17 mouse cellular contexts compared by ENCODE assay signal in the genomic region with DNA sequence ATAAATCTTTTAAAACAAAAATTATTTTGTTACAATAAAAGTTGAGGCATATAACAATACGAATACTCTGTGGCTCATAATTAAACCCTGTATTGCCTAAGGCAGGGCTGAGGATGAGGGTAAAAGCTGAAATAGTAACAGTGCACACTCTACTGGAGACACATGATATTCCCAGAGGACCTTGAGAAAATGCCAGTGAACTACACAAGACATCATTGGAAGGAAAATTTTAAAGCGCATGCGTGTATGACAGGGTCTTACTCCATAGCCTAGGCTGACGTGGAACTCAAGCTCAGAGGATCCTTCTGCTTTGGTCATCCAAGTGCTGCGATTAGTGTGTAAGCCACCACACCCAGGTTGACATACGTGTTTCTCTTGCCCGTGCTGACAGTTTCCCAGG. TPM values are rescaled to one million over a fixed set of nuclear protein-coding genes. Genes with fewer than 3 reads are reported as not detected.
DNase-seq lines count a peak whose midpoint lies in the region; ATAC-seq lines count a peak whose summit lies in the region.
"Had no signal": no experiment of that assay in that cellular context is flagged by ENCODE, and none has a peak within 500 bp of the region (broad histone marks: within the 10 kb centered on the region; RNA-seq: fewer than 3 reads in every experiment).

No protein-coding gene starts in this region.

- no peak overlapping the region for H3K4me3 ChIP-seq in kidney, embryonic 14.5 days (ENCODE audit: low read length)
- no peak overlapping the region for H3K4me3 ChIP-seq in midbrain, embryonic 11.5 days (ENCODE audit: low read depth, low read length)
- no peak overlapping the region for H3K4me3 ChIP-seq in midbrain, embryonic 15.5 days
- H3K4me3 ChIP-seq: erythroblast, embryonic 14.5 days; liver, embryonic 15.5 days; midbrain, embryonic 12.5 days had no signal

- H3K36me3 ChIP-seq in kidney, embryonic 14.5 days (ENCODE audit: control insufficient read depth, insufficient read depth, low read length), result peaks cover 92% of the 10 kb centered on the region
- H3K36me3 ChIP-seq in midbrain, embryonic 11.5 days (ENCODE audit: control insufficient read depth, insufficient read depth, low read length), result peaks cover 15% of the 10 kb centered on the region; the same call in 1 of the 2 replicates
- peaks cover 59% of the 10 kb centered on the region for H3K36me3 ChIP-seq in midbrain, embryonic 15.5 days (replicated peaks)

- H3K27me3 ChIP-seq in kidney, embryonic 14.5 days (ENCODE audit: control insufficient read depth, insufficient read depth, low read length), result no peaks in the 10 kb centered on the region
- no peaks in the 10 kb centered on the region for H3K27me3 ChIP-seq in midbrain, embryonic 11.5 days (ENCODE audit: control insufficient read depth, insufficient read depth, low read length)
- no peaks in the 10 kb centered on the region for H3K27me3 ChIP-seq in midbrain, embryonic 15.5 days (replicated peaks)
- H3K27me3 ChIP-seq: liver, embryonic 15.5 days; midbrain, embryonic 12.5 days had no signal

- no peak overlapping the region for H3K9ac ChIP-seq in kidney, embryonic 14.5 days (ENCODE audit: low read depth, low read length)
- no peak overlapping the region for H3K9ac ChIP-seq in midbrain, embryonic 11.5 days (ENCODE audit: low read length)
- no peak overlapping the region for H3K9ac ChIP-seq in midbrain, embryonic 15.5 days
- H3K9ac ChIP-seq: forebrain, postnatal 0 days; liver, embryonic 15.5 days; midbrain, embryonic 12.5 days had no signal

- peak; percentile 17 for DNase-seq in adrenal gland, postnatal 10 days
- no peak for DNase-seq in adrenal gland, adult 8-10 months
- peak; percentile 44 for DNase-seq in kidney, adult 9 months
- DNase-seq in midbrain, embryonic 11.5 days (ENCODE audit: low spot score, missing footprints), result peak; percentile 39
- DNase-seq in ovary, postnatal 36 days (ENCODE audit: low spot score), result no peak
- no peak for DNase-seq in frontal cortex, postnatal 10 days (ENCODE audit: low spot score in 2 of 2)
- DNase-seq: forebrain, postnatal 0 days; heart, postnatal 4 days; retina, postnatal 1 day had no signal

- H3K4me2 ChIP-seq in kidney, embryonic 14.5 days (replicated peaks; ENCODE audit: low read depth, low read length), result no peak overlapping the region
- no peak overlapping the region for H3K4me2 ChIP-seq in midbrain, embryonic 11.5 days
- no peak overlapping the region for H3K4me2 ChIP-seq in midbrain, embryonic 15.5 days
- H3K4me2 ChIP-seq: liver, embryonic 15.5 days; midbrain, embryonic 12.5 days had no signal

- no peaks in the 10 kb centered on the region for H3K9me3 ChIP-seq in kidney, embryonic 14.5 days (ENCODE audit: control insufficient read depth, low read length)
- no peaks in the 10 kb centered on the region for H3K9me3 ChIP-seq in midbrain, embryonic 11.5 days (ENCODE audit: control insufficient read depth, low read length)
- no peaks in the 10 kb centered on the region for H3K9me3 ChIP-seq in midbrain, embryonic 15.5 days
- H3K9me3 ChIP-seq: G1E; liver, embryonic 15.5 days; midbrain, embryonic 12.5 days had no signal

- WGBS in kidney, embryonic 14.5 days, result 92% methylated on average over 7 of the region's 7 CpGs
- 94% methylated on average over 7 of the region's 7 CpGs for WGBS in midbrain, embryonic 11.5 days
- 96% methylated on average over 7 of the region's 7 CpGs for WGBS in midbrain, embryonic 15.5 days

- ATAC-seq in kidney, embryonic 14.5 days (ENCODE audit: low FRiP score, low TSS enrichment), result no peak
- no peak for ATAC-seq in midbrain, embryonic 11.5 days (ENCODE audit: low FRiP score)
- no peak for ATAC-seq in midbrain, embryonic 15.5 days (replicated peaks)
- ATAC-seq: forebrain, postnatal 0 days had no signal

- no peaks in the 10 kb centered on the region for H3K4me1 ChIP-seq in kidney, embryonic 14.5 days (ENCODE audit: control insufficient read depth, insufficient read depth, low read length)
- no peaks in the 10 kb centered on the region for H3K4me1 ChIP-seq in midbrain, embryonic 11.5 days (ENCODE audit: control insufficient read depth, insufficient read depth, low read length)
- no peaks in the 10 kb centered on the region for H3K4me1 ChIP-seq in midbrain, embryonic 15.5 days
- H3K4me1 ChIP-seq: liver, embryonic 15.5 days; midbrain, embryonic 12.5 days had no signal

- no peak overlapping the region for H3K27ac ChIP-seq in kidney, embryonic 14.5 days (ENCODE audit: low read depth, low read length)
- H3K27ac ChIP-seq in midbrain, embryonic 11.5 days (ENCODE audit: low read depth, low read length), result no peak overlapping the region
- no peak overlapping the region for H3K27ac ChIP-seq in midbrain, embryonic 15.5 days
- H3K27ac ChIP-seq: liver, embryonic 15.5 days; midbrain, embryonic 12.5 days had no signal

RNA-seq across cellular contexts. Expression of gene Phldb1, which starts 13.5 kb away (rescaled TPM):
- total RNA-seq in adrenal gland, postnatal 10 days (2021), result 10 to 100 TPM; 54.5 to 63.9 TPM
- total RNA-seq in adrenal gland, adult 8-10 months (2022), result 10 to 100 TPM; 31.7 to 64.7 (median 48.5) TPM
- 24.9 and 28.7 TPM in 2 replicates for polyA plus RNA-seq in kidney, embryonic 14.5 days (2014; fragmentation: Nextera tagmentation; extraction: Ambion mirVana)
- 28.8 and 32.8 TPM in 2 replicates for polyA plus RNA-seq in midbrain, embryonic 11.5 days (2014; fragmentation: Nextera tagmentation; extraction: Ambion mirVana)
- 56.5 and 58.9 TPM in 2 replicates for polyA plus RNA-seq in midbrain, embryonic 15.5 days (2015; fragmentation: Nextera tagmentation; extraction: Ambion mirVana)

RNA-seq across cellular contexts. Expression of gene Arcn1, which starts 19.2 kb away (rescaled TPM):
- 100 to 1,000 TPM; 138 to 150 TPM for total RNA-seq in adrenal gland, postnatal 10 days (2021)
- 100 to 1,000 TPM; 172 to 185 (median 176) TPM for total RNA-seq in adrenal gland, adult 8-10 months (2022)
- 116 and 219 TPM in 2 replicates for polyA plus RNA-seq in kidney, embryonic 14.5 days (2014; fragmentation: Nextera tagmentation; extraction: Ambion mirVana)
- 191 and 213 TPM in 2 replicates for polyA plus RNA-seq in midbrain, embryonic 11.5 days (2014; fragmentation: Nextera tagmentation; extraction: Ambion mirVana)
- 134 and 136 TPM in 2 replicates for polyA plus RNA-seq in midbrain, embryonic 15.5 days (2015; fragmentation: Nextera tagmentation; extraction: Ambion mirVana)

RNA-seq across cellular contexts. Expression of gene Ift46, which starts 19.2 kb away (rescaled TPM):
- total RNA-seq in adrenal gland, postnatal 10 days (2021), result 10 to 100 TPM; 73.0 to 87.7 TPM
- 100 to 1,000 TPM in 2 of 4 experiments, 10 to 100 TPM in 2; 77.7 to 116 (median 99.6) TPM for total RNA-seq in adrenal gland, adult 8-10 months (2022)
- polyA plus RNA-seq in kidney, embryonic 14.5 days (2014; fragmentation: Nextera tagmentation; extraction: Ambion mirVana), result 122 and 131 TPM in 2 replicates
- 141 and 149 TPM in 2 replicates for polyA plus RNA-seq in midbrain, embryonic 11.5 days (2014; fragmentation: Nextera tagmentation; extraction: Ambion mirVana)
- polyA plus RNA-seq in midbrain, embryonic 15.5 days (2015; fragmentation: Nextera tagmentation; extraction: Ambion mirVana), result 168 and 169 TPM in 2 replicates

RNA-seq across cellular contexts. Expression of gene Tmem25, which starts 50.6 kb away (rescaled TPM):
- 10 to 100 TPM in 1 of 2 experiments, 1 to 10 TPM in 1; 4.3 to 10.4 TPM for total RNA-seq in adrenal gland, postnatal 10 days (2021)
- 10 to 100 TPM in 1 of 4 experiments, 1 to 10 TPM in 3; 8.7 to 15.3 (median 9.4) TPM for total RNA-seq in adrenal gland, adult 8-10 months (2022)
- 8.1 and 10.8 TPM in 2 replicates for polyA plus RNA-seq in kidney, embryonic 14.5 days (2014; fragmentation: Nextera tagmentation; extraction: Ambion mirVana)
- polyA plus RNA-seq in midbrain, embryonic 11.5 days (2014; fragmentation: Nextera tagmentation; extraction: Ambion mirVana), result 2.1 and 2.7 TPM in 2 replicates
- polyA plus RNA-seq in midbrain, embryonic 15.5 days (2015; fragmentation: Nextera tagmentation; extraction: Ambion mirVana), result 16.1 and 18.3 TPM in 2 replicates
- polyA plus RNA-seq: erythroblast, embryonic 14.5 days had no signal

RNA-seq across cellular contexts. Expression of gene Ttc36, which starts 54.4 kb away (rescaled TPM):
- 10 to 100 TPM; 37.0 to 92.7 TPM for total RNA-seq in adrenal gland, postnatal 10 days (2021)
- total RNA-seq in adrenal gland, adult 8-10 months (2022), result 1 to 10 TPM; 3.7 to 9.0 (median 5.5) TPM
- 22.5 and 31.0 TPM in 2 replicates for polyA plus RNA-seq in kidney, embryonic 14.5 days (2014; fragmentation: Nextera tagmentation; extraction: Ambion mirVana)
- polyA plus RNA-seq in midbrain, embryonic 11.5 days (2014; fragmentation: Nextera tagmentation; extraction: Ambion mirVana), result not detected in 2 replicates
- polyA plus RNA-seq in midbrain, embryonic 15.5 days (2015; fragmentation: Nextera tagmentation; extraction: Ambion mirVana), result 0.41 TPM in 1 of 2 replicates, not detected in the other
- total RNA-seq: common myeloid progenitor, adult 5-6 weeks; G1E had no signal
- polyA plus RNA-seq: midbrain, embryonic 12.5 days; neural tube, embryonic 11.5 days had no signal

Comparison
In these comparisons a context has a peak if more than half of its experiments do, and no peak if none do; other contexts are left out.
1. DNase-seq: peak in adrenal gland, postnatal 10 days (single experiment), kidney, adult 9 months (single experiment) and midbrain, embryonic 11.5 days (single experiment); none in adrenal gland, adult 8-10 months (single experiment), ovary, postnatal 36 days (single experiment) and frontal cortex, postnatal 10 days (0 of 2).